Mouse (Mus musculus): ENCODE results near the gene Sox15. TPM values are rescaled to one million over a fixed set of nuclear protein-coding genes. Genes with fewer than 3 reads are reported as not detected.
"Not testable (repeated sequence)": the region's sequence is repeated elsewhere in the genome, so short reads cannot be mapped to it uniquely, and the experiment has no call there.

The Sox15 gene
- not detected for total RNA-seq (2021)
- long read RNA-seq, experiment 1, result 0 reads
- long read RNA-seq, experiment 2, result 0 reads

- DNase-seq (ENCODE audit: low spot score), result peak; percentile 45
Observed at GRCm38 (mm10) chr11:69655264-69656064, at the start of gene Sox15. Gene Sox15 (plus strand): TSS chr11:69655314.

GRCm38 (mm10) chr11:69605726-69606490 lies 49.2 kb upstream of the Sox15 start, which contains the start of gene Atp1b2:
Gene Atp1b2 (minus strand): TSS chr11:69605942.
- DNase-seq (ENCODE audit: low spot score), result peak; percentile 74

GRCm38 (mm10) chr11:69606491-69606795 lies 48.7 kb upstream of the Sox15 start:
- no peak for DNase-seq (ENCODE audit: low spot score)

GRCm38 (mm10) chr11:69606832-69607231 lies 48.3 kb upstream of the Sox15 start:
- no peak for DNase-seq (ENCODE audit: low spot score)

GRCm38 (mm10) chr11:69608525-69608924 lies 46.6 kb upstream of the Sox15 start:
- no peak for DNase-seq (ENCODE audit: low spot score)

- DNase-seq (ENCODE audit: low spot score), result no peak
Observed at GRCm38 (mm10) chr11:69609416-69609815, 45.7 kb upstream of the Sox15 start.

DNA sequence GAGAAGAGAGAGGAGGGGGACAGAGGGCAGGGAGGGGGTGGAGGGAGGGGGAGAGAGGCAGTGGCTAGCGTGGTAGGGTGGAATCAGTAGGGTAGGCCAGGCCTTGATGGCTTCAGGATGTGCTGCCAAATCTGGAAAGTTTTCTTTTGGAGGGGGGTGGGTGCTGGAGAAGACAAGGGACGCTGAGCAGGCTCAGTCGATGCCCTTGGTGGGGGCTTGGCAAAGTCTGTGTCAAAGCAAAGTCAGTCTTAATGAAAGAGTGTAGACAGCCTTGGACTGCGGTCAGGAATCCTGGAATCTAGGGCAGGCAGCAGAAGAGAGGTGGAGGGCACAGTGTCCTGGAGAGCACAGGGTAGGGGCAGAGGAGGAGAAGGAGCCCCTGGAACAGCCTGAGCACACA lies 44.2 kb upstream of the Sox15 start:
- no peak for DNase-seq (ENCODE audit: low spot score)

- peak; percentile 89 for DNase-seq (ENCODE audit: low spot score)
Observed at GRCm38 (mm10) chr11:69613553-69614256, 41.4 kb upstream of the Sox15 start.

- DNase-seq (ENCODE audit: low spot score), result not testable (repeated sequence)
Observed at GRCm38 (mm10) chr11:69614257-69614588, 40.9 kb upstream of the Sox15 start.

GRCm38 (mm10) chr11:69616781-69617180 lies 38.3 kb upstream of the Sox15 start:
- peak; percentile 50 for DNase-seq (ENCODE audit: low spot score)

GRCm38 (mm10) chr11:69617805-69618204 lies 37.3 kb upstream of the Sox15 start, which contains the start of gene Shbg:
Gene Shbg (minus strand): TSS chr11:69617905.
- DNase-seq (ENCODE audit: low spot score), result no peak

DNA sequence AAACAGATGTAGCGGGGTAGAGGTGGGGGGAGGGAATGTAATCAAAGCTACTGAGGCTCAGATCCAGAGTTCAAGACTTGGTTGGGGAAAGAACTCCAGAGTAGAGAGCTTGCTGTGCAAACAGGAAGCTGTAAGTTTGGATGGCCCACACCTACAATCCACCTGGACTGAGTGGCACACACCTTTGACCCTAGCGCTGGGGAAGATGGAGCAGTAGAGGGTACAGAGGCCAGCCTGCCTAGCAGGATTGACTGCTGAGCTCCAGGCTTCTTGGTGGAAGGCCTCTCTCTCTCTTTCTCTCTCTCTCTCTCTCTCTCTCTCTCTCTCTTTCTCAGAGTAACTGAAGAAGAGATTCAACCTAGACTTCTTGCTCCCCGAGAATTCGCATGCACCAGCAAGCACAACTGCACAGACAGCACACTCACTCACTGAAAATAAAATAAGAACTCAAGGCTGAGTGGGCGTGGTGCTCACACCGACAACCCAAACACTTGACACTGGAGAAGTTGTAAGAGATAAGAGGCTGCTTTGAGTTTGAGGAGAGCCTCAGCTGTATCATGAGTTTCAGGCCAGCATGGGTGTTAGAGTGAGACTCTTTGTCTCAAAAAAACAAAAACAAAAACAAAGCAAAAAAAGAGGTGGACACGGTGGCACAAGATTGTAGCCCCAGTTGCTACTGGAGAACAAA lies 34.6 kb upstream of the Sox15 start:
- no peak for DNase-seq (ENCODE audit: low spot score)

DNA sequence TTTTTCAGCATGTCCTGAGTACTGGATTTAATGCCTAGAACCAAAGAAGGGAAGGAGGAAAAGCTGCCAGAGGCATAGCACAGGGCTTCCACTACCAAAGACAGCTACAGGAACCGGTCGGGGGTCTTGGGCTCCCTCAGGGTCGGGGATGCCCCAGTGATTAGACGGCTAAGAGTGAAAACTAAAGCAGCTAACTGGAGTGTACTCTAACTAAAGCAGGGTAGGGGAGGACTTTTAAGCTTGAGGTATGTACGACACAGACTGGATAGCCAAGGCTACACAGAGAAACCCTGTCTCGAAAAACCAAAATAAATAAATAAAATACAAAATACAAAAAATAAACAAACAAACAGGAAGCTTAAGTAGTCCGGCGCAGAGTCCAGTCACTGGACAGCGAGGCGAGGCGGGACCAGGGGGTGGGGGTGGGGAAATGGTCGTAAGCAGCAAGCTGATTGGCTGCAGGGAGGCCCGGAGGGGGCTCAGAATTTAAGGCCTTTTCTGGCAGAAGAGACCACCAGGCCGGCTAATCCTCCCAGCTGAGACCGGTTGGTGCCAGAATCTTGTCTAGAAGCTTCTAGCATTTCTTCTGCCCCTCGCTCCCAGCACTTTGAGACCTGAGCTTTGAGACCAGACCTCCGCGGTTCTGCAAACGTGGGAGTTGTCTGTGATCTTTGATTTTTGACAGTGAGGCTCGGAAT lies 33.4 kb upstream of the Sox15 start, which contains the start of gene Sat2:
Gene Sat2 (plus strand): TSS at position 454 of the 698 bp plus-strand sequence.
- peak; percentile 45 for DNase-seq (ENCODE audit: low spot score)

DNA sequence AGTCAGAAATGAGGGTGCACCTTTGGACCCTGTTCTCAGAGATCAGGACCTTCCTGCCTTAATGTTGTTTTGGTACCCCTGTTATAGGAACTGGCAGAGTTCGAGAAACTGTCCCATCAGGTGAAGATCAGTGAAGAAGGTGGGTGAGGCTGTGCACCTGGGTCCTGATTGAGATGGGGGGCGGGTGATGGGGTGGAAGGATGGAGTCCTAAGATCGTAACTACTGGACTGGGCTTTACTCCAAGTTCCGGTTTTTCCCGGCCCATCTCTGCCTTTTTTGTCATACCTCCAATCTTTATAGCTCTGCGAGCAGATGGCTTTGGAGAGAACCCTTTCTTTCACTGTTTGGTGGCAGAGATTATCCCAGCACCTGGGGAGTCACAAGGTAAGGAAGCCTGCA lies 32.7 kb upstream of the Sox15 start:
- DNase-seq (ENCODE audit: low spot score), result no peak

DNA sequence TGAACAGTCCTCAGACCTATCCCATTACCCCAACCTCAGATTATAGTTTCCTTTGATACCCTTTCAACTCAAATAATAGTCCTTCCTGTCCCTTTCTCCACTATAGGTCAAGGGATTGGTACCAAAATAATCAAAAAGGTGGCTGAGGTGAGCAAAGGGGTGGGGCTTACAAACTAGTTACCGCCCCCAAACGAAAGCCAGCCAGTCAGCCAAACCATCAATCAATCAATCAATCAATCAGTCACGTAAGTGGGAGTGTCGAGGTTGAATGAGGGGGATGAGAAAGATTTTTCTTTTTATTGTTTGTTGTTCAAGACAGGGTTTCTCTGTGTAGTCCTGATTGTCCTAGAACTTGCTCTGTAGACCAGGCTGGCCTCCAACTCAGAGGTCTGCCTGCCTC lies 32.1 kb upstream of the Sox15 start:
- no peak for DNase-seq (ENCODE audit: low spot score)

DNA sequence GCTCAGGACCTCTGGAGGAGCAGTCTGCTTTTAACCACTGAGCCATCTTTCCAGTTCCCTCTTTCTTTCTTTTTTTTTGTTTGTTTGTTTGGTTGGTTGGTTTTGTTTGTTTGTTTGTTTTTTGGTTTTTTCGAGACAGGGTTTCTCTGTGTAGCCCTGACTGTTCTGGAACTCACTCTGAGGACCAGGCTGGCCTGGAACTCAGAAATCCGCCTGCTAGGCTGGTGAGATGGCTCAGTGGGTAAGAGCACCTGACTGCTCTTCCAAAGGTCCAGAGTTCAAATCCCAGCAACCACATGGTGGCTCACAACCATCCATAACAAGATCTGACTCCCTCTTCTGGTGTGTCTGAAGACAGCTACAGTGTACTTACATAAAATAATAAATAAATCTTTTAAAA lies 30.8 kb upstream of the Sox15 start:
- not testable (repeated sequence) for DNase-seq (ENCODE audit: low spot score)

- DNase-seq (ENCODE audit: low spot score), result peak; percentile 68
Observed at GRCm38 (mm10) chr11:69628286-69628685, 26.8 kb upstream of the Sox15 start.

DNA sequence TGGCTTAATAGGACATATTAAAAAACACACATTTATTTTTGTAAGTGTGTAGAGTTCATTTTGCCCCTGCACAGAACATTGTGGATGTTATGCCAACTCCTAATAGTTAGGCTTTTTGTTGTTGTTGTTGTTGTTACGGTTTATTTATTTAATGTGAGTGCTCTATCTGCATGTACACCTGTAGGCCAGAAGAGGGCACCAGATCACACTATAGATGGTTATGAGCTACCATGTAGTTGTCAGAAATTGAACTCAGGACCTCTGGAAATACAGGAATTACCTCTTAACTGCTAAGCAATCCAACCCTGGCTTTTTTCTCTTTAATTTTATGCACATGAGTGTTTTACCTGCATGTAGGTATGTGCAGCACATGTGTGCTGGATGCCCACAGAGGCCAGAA lies 25.3 kb upstream of the Sox15 start:
- DNase-seq (ENCODE audit: low spot score), result no peak

- peak; percentile 100 for DNase-seq (ENCODE audit: low spot score)
Observed at GRCm38 (mm10) chr11:69632284-69633089, 22.6 kb upstream of the Sox15 start, which contains the start of gene Fxr2. Gene Fxr2 (plus strand): TSS chr11:69632990.
